Mouse (Mus musculus) spleen, adult 2 months (tissue): Measurements from ENCODE around the gene Tamm41.

Experiments used
- CTCF ChIP-seq: fragments of 200-500 bp; IDR thresholded peaks from 2 replicates; pipeline ENCODE4 v1.5.1; 2011; ENCODE audit warnings: mild to moderate bottlenecking, inconsistent platforms; ENCODE audit not compliant: insufficient read depth, insufficient read length, insufficient replicate concordance; ENCODE audit errors: extremely low read depth
- POLR2A ChIP-seq: fragments of 200-500 bp; IDR thresholded peaks from 2 replicates; pipeline ENCODE4 v1.6.1; 2011; ENCODE audit warnings: low read depth, low read length, inconsistent platforms

- peak; percentile 89 for TF ChIP-seq CTCF
- TF ChIP-seq POLR2A, result peak; percentile 10; the same call in 1 of the 2 replicates
Measured at GRCm38 (mm10) chr6:115037103-115038094, at the start of gene Tamm41.
